Mouse (Mus musculus): ENCODE data around the gene Aldh3a1. TPM values are rescaled to one million over a fixed set of nuclear protein-coding genes. Genes with fewer than 3 reads are reported as not detected.
"Not testable (repeated sequence)": the region's sequence is repeated elsewhere in the genome, so short reads cannot be mapped to it uniquely, and the experiment has no call there.

The Aldh3a1 gene
- polyA plus RNA-seq, 1 experiment from 2014 or later: 0.09 TPM

GRCm38 (mm10) chr11:61175778-61176177, 31.6 kb upstream of the Aldh3a1 start:
- H3K4me3 ChIP-seq (ENCODE audit: low read depth, low read length): 0 out of 2 replicates have a peak overlapping the region, but pooled peaks have one; percentile 21
- no peak for ATAC-seq

GRCm38 (mm10) chr11:61176321-61176720, 31.0 kb upstream of the Aldh3a1 start:
- no peak overlapping the region for H3K27ac ChIP-seq (ENCODE audit: low read depth)
- no peaks in the 10 kb centered on the region for H3K36me3 ChIP-seq (replicated peaks; ENCODE audit: insufficient read depth, low read length)
- H3K4me3 ChIP-seq (ENCODE audit: low read depth, low read length): no peak overlapping the region
- 48% methylated on average over 1 of the region's 1 CpGs for WGBS (ENCODE audit: insufficient replicate concordance)
- H3K9me3 ChIP-seq (ENCODE audit: low read length): no peaks in the 10 kb centered on the region
- no peak overlapping the region for H3K9ac ChIP-seq (replicated peaks)
- ATAC-seq: no peak
- H3K4me2 ChIP-seq (ENCODE audit: low read depth, low read length): peak overlapping the region; percentile 62; the same call in 1 of the 2 replicates
- H3K4me1 ChIP-seq (ENCODE audit: insufficient read depth): peaks cover 13% of the 10 kb centered on the region
- TF ChIP-seq EP300 (IDR thresholded peaks at IDR 0.05; ENCODE audit: low read depth): no peak
- no peak for TF ChIP-seq CTCF (IDR thresholded peaks at IDR 0.05; ENCODE audit: low read depth)
- no peak for DNase-seq
- no peaks in the 10 kb centered on the region for H3K27me3 ChIP-seq (ENCODE audit: insufficient read depth, low read length)

More at GRCm38 (mm10) chr11:61175778-61176177, 31.6 kb upstream of the Aldh3a1 start:
- WGBS (ENCODE audit: insufficient replicate concordance): 64% methylated on average over 5 of the region's 5 CpGs
- Histone ChIP-seq H3K4me2 (ENCODE audit: low read depth, low read length) (peak overlapping the region; percentile 62), H3K4me1 (ENCODE audit: insufficient read depth) (peaks cover 13% of the 10 kb centered on the region), H3K27me3 (ENCODE audit: insufficient read depth, low read length) (no peaks in the 10 kb centered on the region), H3K9ac (replicated peaks) (no peak overlapping the region), H3K27ac (ENCODE audit: low read depth) (no peak overlapping the region; the same call in 1 of the 2 replicates), H3K36me3 (replicated peaks; ENCODE audit: insufficient read depth, low read length) (no peaks in the 10 kb centered on the region), H3K9me3 (ENCODE audit: low read length) (no peaks in the 10 kb centered on the region)
- no peak for TF ChIP-seq CTCF (IDR thresholded peaks at IDR 0.05; ENCODE audit: low read depth)
- DNase-seq: no peak

- ATAC-seq (no peak), DNase-seq (no peak)
- H3K36me3 ChIP-seq (replicated peaks; ENCODE audit: insufficient read depth, low read length): no peaks in the 10 kb centered on the region
- WGBS (ENCODE audit: insufficient replicate concordance): 89% methylated on average over 3 of the region's 3 CpGs
- H3K9ac ChIP-seq (replicated peaks): no peak overlapping the region
- H3K4me2 ChIP-seq (ENCODE audit: low read depth, low read length): no peak overlapping the region
- H3K4me3 ChIP-seq (ENCODE audit: low read depth, low read length): no peak overlapping the region
- no peaks in the 10 kb centered on the region for H3K9me3 ChIP-seq (ENCODE audit: low read length)
- H3K27me3 ChIP-seq (ENCODE audit: insufficient read depth, low read length): no peaks in the 10 kb centered on the region
- TF ChIP-seq EP300 (IDR thresholded peaks at IDR 0.05; ENCODE audit: low read depth): no peak
- no peak for TF ChIP-seq CTCF (IDR thresholded peaks at IDR 0.05; ENCODE audit: low read depth)
- H3K4me1 ChIP-seq (ENCODE audit: insufficient read depth): peaks cover 5% of the 10 kb centered on the region
- H3K27ac ChIP-seq (ENCODE audit: low read depth): no peak overlapping the region
Observed at GRCm38 (mm10) chr11:61180361-61180760, 27.0 kb upstream of the Aldh3a1 start.

- H3K36me3 ChIP-seq (replicated peaks; ENCODE audit: insufficient read depth, low read length): no peaks in the 10 kb centered on the region
- no peak overlapping the region for H3K9ac ChIP-seq (replicated peaks)
- no peak overlapping the region for H3K27ac ChIP-seq (ENCODE audit: low read depth)
- H3K4me3 ChIP-seq (ENCODE audit: low read depth, low read length): no peak overlapping the region
- DNase-seq: no peak
- no peaks in the 10 kb centered on the region for H3K4me1 ChIP-seq (ENCODE audit: insufficient read depth)
- no peak for ATAC-seq
- TF ChIP-seq CTCF (IDR thresholded peaks at IDR 0.05; ENCODE audit: low read depth) (no peak), EP300 (IDR thresholded peaks at IDR 0.05; ENCODE audit: low read depth) (no peak)
- no peaks in the 10 kb centered on the region for H3K27me3 ChIP-seq (ENCODE audit: insufficient read depth, low read length)
- no peaks in the 10 kb centered on the region for H3K9me3 ChIP-seq (ENCODE audit: low read length)
- H3K4me2 ChIP-seq (ENCODE audit: low read depth, low read length): no peak overlapping the region
Observed at GRCm38 (mm10) chr11:61181624-61182023, 25.7 kb upstream of the Aldh3a1 start.

- no peak for ATAC-seq
- Histone ChIP-seq H3K36me3 (replicated peaks; ENCODE audit: insufficient read depth, low read length) (no peaks in the 10 kb centered on the region), H3K4me3 (ENCODE audit: low read depth, low read length) (no peak overlapping the region), H3K9me3 (ENCODE audit: low read length) (no peaks in the 10 kb centered on the region), H3K27ac (ENCODE audit: low read depth) (no peak overlapping the region), H3K4me2 (ENCODE audit: low read depth, low read length) (no peak overlapping the region), H3K9ac (replicated peaks) (no peak overlapping the region), H3K4me1 (ENCODE audit: insufficient read depth) (no peaks in the 10 kb centered on the region), H3K27me3 (ENCODE audit: insufficient read depth, low read length) (no peaks in the 10 kb centered on the region)
- no peak for TF ChIP-seq CTCF (IDR thresholded peaks at IDR 0.05; ENCODE audit: low read depth)
- no peak for TF ChIP-seq EP300 (IDR thresholded peaks at IDR 0.05; ENCODE audit: low read depth)
- no peak for DNase-seq
- WGBS (ENCODE audit: insufficient replicate concordance): 74% methylated on average over 1 of the region's 1 CpGs
Observed at GRCm38 (mm10) chr11:61183820-61184219, 23.5 kb upstream of the Aldh3a1 start.

GRCm38 (mm10) chr11:61190776-61191175, 16.6 kb upstream of the Aldh3a1 start:
- DNase-seq (no peak), ATAC-seq (no peak)
- TF ChIP-seq EP300 (IDR thresholded peaks at IDR 0.05; ENCODE audit: low read depth) (no peak), CTCF (IDR thresholded peaks at IDR 0.05; ENCODE audit: low read depth) (no peak)
- Histone ChIP-seq H3K4me1 (ENCODE audit: insufficient read depth) (no peaks in the 10 kb centered on the region), H3K27ac (ENCODE audit: low read depth) (no peak overlapping the region), H3K4me3 (ENCODE audit: low read depth, low read length) (no peak overlapping the region), H3K27me3 (ENCODE audit: insufficient read depth, low read length) (0 out of 2 replicates have a peak, but pooled peaks cover 6% of the 10 kb centered on the region), H3K9ac (replicated peaks) (no peak overlapping the region), H3K4me2 (ENCODE audit: low read depth, low read length) (no peak overlapping the region), H3K9me3 (ENCODE audit: low read length) (no peaks in the 10 kb centered on the region), H3K36me3 (replicated peaks; ENCODE audit: insufficient read depth, low read length) (no peaks in the 10 kb centered on the region)
- WGBS (ENCODE audit: insufficient replicate concordance): 67% methylated on average over 2 of the region's 2 CpGs

- H3K27me3 ChIP-seq (ENCODE audit: insufficient read depth, low read length); H3K27ac ChIP-seq (ENCODE audit: low read depth); H3K4me3 ChIP-seq (ENCODE audit: low read depth, low read length); DNase-seq; ATAC-seq; H3K36me3 ChIP-seq (replicated peaks; ENCODE audit: insufficient read depth, low read length); H3K4me1 ChIP-seq (ENCODE audit: insufficient read depth); H3K9me3 ChIP-seq (ENCODE audit: low read length); H3K4me2 ChIP-seq (ENCODE audit: low read depth, low read length); H3K9ac ChIP-seq (replicated peaks): not testable (repeated sequence)
- 90% methylated on average over 7 of the region's 10 CpGs for WGBS (ENCODE audit: insufficient replicate concordance)
Observed at GRCm38 (mm10) chr11:61192123-61192522, 15.2 kb upstream of the Aldh3a1 start.

Measured in liver, postnatal 0 days (tissue).